Mouse (Mus musculus) kidney, embryonic 16.5 days (tissue): Measurements from ENCODE around the gene Telo2. TPM values are rescaled to one million over a fixed set of nuclear protein-coding genes. Genes with fewer than 3 reads are reported as not detected.
"Not testable (repeated sequence)": the region's sequence is repeated elsewhere in the genome, so short reads cannot be mapped to it uniquely, and the experiment has no call there.

Source experiments
- ATAC-seq: fragments of 200-750 bp; cut with Nextera tagmentation; 2 replicates; pipeline ENCODE4 v1.8.0; 2017; ENCODE audit warnings: moderate TSS enrichment; ENCODE audit not compliant: low FRiP score, low TSS enrichment
- H3K27ac ChIP-seq: fragments of 300-500 bp; sonication (generic); 2 replicates; pipeline ENCODE4 v1.5.1; 2014; ENCODE audit warnings: low read length
- H3K27me3 ChIP-seq: fragments of 300-500 bp; sonication (generic); 2 replicates; pipeline ENCODE4 v1.6.1; 2014; ENCODE audit warnings: low read length, control low read depth, mixed read lengths; ENCODE audit not compliant: insufficient read depth
- H3K36me3 ChIP-seq: fragments of 300-500 bp; sonication (generic); 2 replicates; pipeline ENCODE4 v1.6.1; 2014; ENCODE audit warnings: low read length, control low read depth, mixed read lengths; ENCODE audit not compliant: insufficient read depth
- H3K4me1 ChIP-seq: fragments of 300-500 bp; sonication (generic); 2 replicates; pipeline ENCODE4 v1.6.1; 2014; ENCODE audit warnings: low read length, control low read depth, mixed read lengths; ENCODE audit not compliant: insufficient read depth
- H3K4me2 ChIP-seq: fragments of 300-500 bp; sonication (generic); replicated peaks from 2 replicates; pipeline ENCODE4 v1.6.1; 2014; ENCODE audit warnings: low read depth, low read length
- H3K4me3 ChIP-seq: fragments of 300-500 bp; sonication (generic); 2 replicates; pipeline ENCODE4 v1.5.1; 2014; ENCODE audit warnings: mild to moderate bottlenecking, low read length
- H3K9ac ChIP-seq: fragments of 300-500 bp; sonication (generic); replicated peaks from 2 replicates; pipeline ENCODE4 v1.6.1; 2014; ENCODE audit warnings: low read length
- H3K9me3 ChIP-seq: fragments of 300-500 bp; sonication (generic); 2 replicates; pipeline ENCODE4 v1.6.1; 2016; ENCODE audit warnings: low read length, control low read depth
- WGBS: fragments of 180-500 bp; shearing (Covaris S2); extraction: QIAGEN DNeasy Blood & Tissue Kit; methylation state at CpG from one replicate; pipeline ENCODE4 v1.1.7; 2014; 5-methylcytosine and 5-hydroxymethylcytosine counted together
- polyA plus RNA-seq: library from polyadenylated mRNA; unstranded; fragments of >200 nt; fragmentation: Nextera tagmentation; extraction: Ambion mirVana; gene quantifications from 2 replicates; pipeline ENCODE4 v1.2.1, GENCODE M21; 2015

Telo2 gene
- polyA plus RNA-seq, 1 experiment from 2014 or later, result 49.5 TPM

- ATAC-seq, result no peak
- WGBS, result 46% methylated on average over 8 of the region's 8 CpGs
- no peak overlapping the region for H3K4me3 ChIP-seq
- no peak overlapping the region for H3K9ac ChIP-seq
- H3K36me3 ChIP-seq, result no peaks in the 10 kb centered on the region
- no peaks in the 10 kb centered on the region for H3K4me1 ChIP-seq
- H3K4me2 ChIP-seq, result no peak overlapping the region
- no peaks in the 10 kb centered on the region for H3K9me3 ChIP-seq
- H3K27me3 ChIP-seq, result no peaks in the 10 kb centered on the region
- H3K27ac ChIP-seq, result no peak overlapping the region
Observed at GRCm38 (mm10) chr17:25127079-25127478, 11.3 kb upstream of the Telo2 start.

DNA sequence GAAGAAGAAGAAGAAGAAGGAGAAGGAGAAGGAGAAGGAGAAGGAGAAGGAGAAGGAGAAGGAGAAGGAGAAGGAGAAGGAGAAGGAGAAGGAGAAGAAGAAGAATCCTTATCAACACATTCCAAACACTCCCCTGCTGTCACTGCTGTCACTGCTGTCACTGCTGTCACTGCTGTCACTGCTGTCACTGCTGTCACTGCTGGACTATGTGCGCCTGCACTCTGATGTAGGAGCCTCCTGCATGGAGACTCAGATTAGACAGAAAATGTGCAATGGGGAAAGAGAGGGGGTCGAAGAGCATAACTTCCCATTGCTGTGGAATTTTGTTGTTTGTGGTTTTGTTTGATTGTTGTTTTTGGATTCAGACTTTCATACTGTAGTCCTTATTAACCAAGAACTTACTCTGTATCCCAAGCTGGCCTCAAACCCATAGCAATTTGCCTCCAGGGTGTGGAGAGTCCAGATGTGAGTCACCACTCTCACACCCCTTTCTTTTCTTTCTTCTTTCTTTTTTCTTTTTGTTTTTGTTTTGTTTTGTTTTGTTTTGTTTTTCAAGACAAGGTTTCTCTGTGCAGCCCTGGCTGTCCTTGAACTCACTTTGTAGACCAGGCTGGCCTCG lies 9.8 kb upstream of the Telo2 start:
- H3K27ac ChIP-seq, H3K9ac ChIP-seq, H3K36me3 ChIP-seq, H3K27me3 ChIP-seq, H3K4me3 ChIP-seq, H3K4me2 ChIP-seq, ATAC-seq, H3K9me3 ChIP-seq, H3K4me1 ChIP-seq: not testable (repeated sequence)
- 73% methylated on average over 3 of the region's 3 CpGs for WGBS

- Histone ChIP-seq H3K4me3 (no peak overlapping the region), H3K36me3 (no peaks in the 10 kb centered on the region), H3K4me2 (no peak overlapping the region), H3K9me3 (no peaks in the 10 kb centered on the region), H3K27ac (no peak overlapping the region), H3K4me1 (no peaks in the 10 kb centered on the region), H3K9ac (no peak overlapping the region), H3K27me3 (no peaks in the 10 kb centered on the region)
- ATAC-seq, result no peak
- WGBS, result 28% methylated on average over 7 of the region's 7 CpGs
Observed at GRCm38 (mm10) chr17:25123979-25124378, 8.2 kb upstream of the Telo2 start.

GRCm38 (mm10) chr17:25120406-25120805 lies 4.6 kb upstream of the Telo2 start, which contains the start of gene Ptx4:
Gene Ptx4 (plus strand): TSS chr17:25120760.
- no peak for ATAC-seq
- no peak within 1 kb of the TSS for H3K4me3 ChIP-seq
- H3K4me1 ChIP-seq, result peaks cover 7% of the 10 kb centered on the region
- no peaks in the 10 kb centered on the region for H3K27me3 ChIP-seq
- no peaks in the 10 kb centered on the region for H3K36me3 ChIP-seq
- no peaks in the 10 kb centered on the region for H3K9me3 ChIP-seq
- no peak within 1 kb of the TSS for H3K4me2 ChIP-seq
- no peak within 1 kb of the TSS for H3K27ac ChIP-seq
- H3K9ac ChIP-seq, result no peak within 1 kb of the TSS
- WGBS, result 35% methylated on average over 3 of the region's 3 CpGs

DNA sequence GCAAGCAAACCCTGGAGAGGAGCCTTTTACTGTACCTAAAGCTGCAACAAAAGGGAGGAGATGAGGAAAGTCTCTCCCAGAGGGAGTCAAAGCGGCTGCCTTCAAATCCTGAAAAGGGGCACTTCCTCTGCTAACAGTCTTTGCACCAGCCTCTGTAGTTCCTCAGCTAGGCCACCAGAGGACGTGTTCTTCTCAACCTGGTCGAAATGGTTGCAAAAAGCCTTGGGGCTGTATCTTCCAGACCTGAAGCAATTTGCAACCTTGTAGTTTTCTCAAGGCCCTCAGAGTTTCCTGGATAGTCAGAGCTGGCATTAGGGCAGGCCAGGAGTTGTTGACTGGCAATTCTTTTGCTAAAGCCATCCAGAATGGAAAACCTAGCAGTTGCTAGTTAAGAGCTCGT lies 1.5 kb upstream of the Telo2 start:
- no peak overlapping the region for H3K9ac ChIP-seq
- H3K27me3 ChIP-seq, result no peaks in the 10 kb centered on the region
- no peak overlapping the region for H3K4me2 ChIP-seq
- no peak for ATAC-seq
- H3K27ac ChIP-seq, result no peak overlapping the region
- no peaks in the 10 kb centered on the region for H3K9me3 ChIP-seq
- WGBS, result 38% methylated on average over 4 of the region's 4 CpGs
- H3K4me3 ChIP-seq, result no peak overlapping the region
- H3K4me1 ChIP-seq, result peaks cover 19% of the 10 kb centered on the region
- H3K36me3 ChIP-seq, result 0 out of 2 replicates have a peak, but pooled peaks cover 9% of the 10 kb centered on the region

- H3K27me3 ChIP-seq, result no peaks in the 10 kb centered on the region
- no peaks in the 10 kb centered on the region for H3K9me3 ChIP-seq
- WGBS, result 7% methylated on average over 23 of the region's 23 CpGs
- H3K4me2 ChIP-seq, result peak overlapping the region; percentile 82
- ATAC-seq, result peak; percentile 70
- H3K9ac ChIP-seq, result peak overlapping the region; percentile 74
- peak overlapping the region; percentile 90 for H3K27ac ChIP-seq
- peaks cover 22% of the 10 kb centered on the region for H3K36me3 ChIP-seq
- H3K4me1 ChIP-seq, result peaks cover 19% of the 10 kb centered on the region
- H3K4me3 ChIP-seq, result peak overlapping the region; percentile 62
Observed at GRCm38 (mm10) chr17:25114908-25115645, 690 bp downstream of the Telo2 start.

GRCm38 (mm10) chr17:25112423-25112810 lies 3.4 kb downstream of the Telo2 start:
- Histone ChIP-seq H3K4me1 (peaks cover 19% of the 10 kb centered on the region), H3K4me3 (no peak overlapping the region), H3K9me3 (no peaks in the 10 kb centered on the region), H3K4me2 (no peak overlapping the region), H3K27ac (no peak overlapping the region), H3K27me3 (no peaks in the 10 kb centered on the region), H3K36me3 (peaks cover 33% of the 10 kb centered on the region), H3K9ac (no peak overlapping the region)
- WGBS, result 87% methylated on average over 3 of the region's 3 CpGs
- ATAC-seq, result no peak

DNA sequence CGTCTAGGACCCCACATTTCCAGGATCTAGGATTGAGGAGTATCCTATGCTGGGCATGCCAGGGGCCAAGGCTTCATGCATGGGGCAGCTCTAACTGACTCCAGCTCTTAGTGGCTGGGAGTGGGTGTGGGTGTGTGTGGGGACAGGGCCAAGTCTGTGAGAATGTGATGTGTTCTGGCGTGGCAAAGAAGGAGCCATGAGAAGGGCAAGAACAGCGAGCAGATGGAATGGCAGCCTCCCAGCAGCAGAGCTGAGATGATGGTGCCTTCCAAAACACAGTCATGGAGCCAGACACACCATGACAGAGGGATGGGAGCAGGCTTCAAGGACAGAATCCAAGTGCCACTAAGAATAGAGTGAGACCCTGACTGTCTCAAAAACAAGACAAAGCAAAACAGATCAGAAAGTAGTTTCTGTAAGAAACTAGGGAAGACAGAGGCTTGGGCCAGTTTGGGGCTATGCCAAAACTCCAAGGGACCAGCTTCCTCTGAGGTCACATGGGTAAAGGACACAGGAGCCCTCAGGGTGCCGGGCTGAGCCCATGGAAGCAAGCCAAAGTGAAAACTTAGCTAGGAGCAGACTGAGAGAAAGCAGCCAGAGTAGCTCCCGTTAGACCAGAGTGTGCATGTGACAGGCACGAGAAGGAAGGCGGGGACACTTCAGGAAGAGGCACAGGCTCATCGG lies 3.9 kb downstream of the Telo2 start:
- H3K9ac ChIP-seq, result no peak overlapping the region
- WGBS, result 85% methylated on average over 8 of the region's 8 CpGs
- H3K36me3 ChIP-seq, result peaks cover 39% of the 10 kb centered on the region
- H3K27me3 ChIP-seq, result no peaks in the 10 kb centered on the region
- ATAC-seq, result no peak
- H3K4me3 ChIP-seq, result no peak overlapping the region
- no peak overlapping the region for H3K27ac ChIP-seq
- H3K4me1 ChIP-seq, result peaks cover 19% of the 10 kb centered on the region
- no peak overlapping the region for H3K4me2 ChIP-seq
- H3K9me3 ChIP-seq, result no peaks in the 10 kb centered on the region

GRCm38 (mm10) chr17:25111220-25111619 lies 4.5 kb downstream of the Telo2 start:
- H3K27ac ChIP-seq, result no peak overlapping the region
- WGBS, result 92% methylated on average over 5 of the region's 5 CpGs
- no peak for ATAC-seq

GRCm38 (mm10) chr17:25110590-25110989 lies 5.2 kb downstream of the Telo2 start:
- Histone ChIP-seq H3K9me3 (no peaks in the 10 kb centered on the region), H3K27ac (no peak overlapping the region), H3K27me3 (no peaks in the 10 kb centered on the region), H3K9ac (no peak overlapping the region), H3K36me3 (peaks cover 47% of the 10 kb centered on the region), H3K4me3 (no peak overlapping the region), H3K4me2 (no peak overlapping the region), H3K4me1 (peaks cover 12% of the 10 kb centered on the region)
- WGBS, result 93% methylated on average over 6 of the region's 6 CpGs
- ATAC-seq, result no peak

More at GRCm38 (mm10) chr17:25111220-25111619, 4.5 kb downstream of the Telo2 start:
- Histone ChIP-seq H3K4me2 (no peak overlapping the region), H3K4me1 (peaks cover 14% of the 10 kb centered on the region), H3K9ac (no peak overlapping the region), H3K9me3 (no peaks in the 10 kb centered on the region), H3K4me3 (no peak overlapping the region), H3K27me3 (no peaks in the 10 kb centered on the region), H3K36me3 (peaks cover 43% of the 10 kb centered on the region)
